Mouse (Mus musculus) lung, adult 2 months (tissue): ENCODE measurements around the gene Padi1.

Experiments used
- CTCF ChIP-seq: fragments of 200-500 bp; IDR thresholded peaks from 2 replicates; pipeline ENCODE4 v1.5.1; 2011; ENCODE audit warnings: mild to moderate bottlenecking, low read length, control low read depth; ENCODE audit not compliant: insufficient read depth
- POLR2A ChIP-seq: fragments of 200-500 bp; IDR thresholded peaks from 2 replicates; pipeline ENCODE4 v1.6.1; 2011; ENCODE audit warnings: low read depth, mild to moderate bottlenecking, control low read depth, low read length, borderline replicate concordance; ENCODE audit errors: extremely low read depth

GRCm38 (mm10) chr4:140827237-140827636 is 18.3 kb downstream of the Padi1 start:
- TF ChIP-seq POLR2A (no peak), CTCF (0 out of 2 replicates have a peak, but pooled peaks have one; percentile 1)
